Mouse (Mus musculus) ES-Bruce4 (cell line): ENCODE measurements at regions not wholly inside any gene's neighbourhood (a gene's known extent, or its start where the extent isn't known, plus 50 kb on each side); places are given as distances from the start of the nearest gene placed in this dataset.

Experiments used
- CTCF ChIP-seq: IDR thresholded peaks from one replicate; pipeline ENCODE4 v1.8.1; 2011; ENCODE audit warnings: low read depth, low read length
- EP300 ChIP-seq: IDR thresholded peaks from 2 replicates; pipeline ENCODE4 v1.6.1; 2011; ENCODE audit warnings: low read depth, low read length; ENCODE audit not compliant: insufficient read depth
- POLR2A ChIP-seq: IDR thresholded peaks from one replicate; pipeline ENCODE4 v1.8.1; 2011; ENCODE audit warnings: low read length; ENCODE audit not compliant: insufficient read depth

GRCm38 (mm10) chr9:91167871-91168270 lies 194.3 kb upstream of the Zic4 start:
- TF ChIP-seq CTCF (no peak), POLR2A (no peak), EP300 (no peak)
